Mouse (Mus musculus) left cerebral cortex, postnatal 25 days (tissue): ENCODE results near the gene Kif14. TPM values are rescaled to one million over a fixed set of nuclear protein-coding genes. Genes with fewer than 3 reads are reported as not detected.
A peak's percentile ranks its signal among the peaks of the same experiment; 100 is the strongest.
"Not testable (repeated sequence)": the region's sequence is repeated elsewhere in the genome, so short reads cannot be mapped to it uniquely, and the experiment has no call there.

Experiments used
- DNase-seq, 2 experiments: peaks; one replicate each; pipeline ENCODE4 v3.0.0; 2022; ENCODE audit warnings: low spot score in 2 of 2, mixed read lengths in 1 of 2
- intact Hi-C: fragments of 180-260 bp; cut with DNase I; formaldehyde crosslinking; loops from one replicate; pipeline ENCODE4 v1.15.1; 2025
- total RNA-seq, 2 experiments: library from RNA; stranded (reverse); gene quantifications; 2 replicates each; pipeline ENCODE4 v1.2.3; 2021

Kif14 gene
- total RNA-seq, 2 experiments from 2014 or later: 0.09 to 0.25 TPM

- intact Hi-C loops: loop anchor here (5.0 kb wide), 1 partner anchor 57 kb away; no protein-coding TSS in a partner anchor
- DNase-seq: no peak
These were observed 975 bp upstream of the Kif14 start for GRCm38 (mm10) chr1:136465168-136465567.

- intact Hi-C loops: loop anchor here (5.0 kb wide), 1 partner anchor 53 kb away; no protein-coding TSS in a partner anchor
- DNase-seq: no peak
These were observed 3.3 kb downstream of the Kif14 start for GRCm38 (mm10) chr1:136469408-136469807.

GRCm38 (mm10) chr1:136470471-136470870 is 4.3 kb downstream of the Kif14 start:
- DNase-seq: peak in 1 of 2 experiments; percentile 68
- intact Hi-C loops: no loop called here

- no peak for DNase-seq
- intact Hi-C loops: no loop called here
These were observed 25.5 kb downstream of the Kif14 start for GRCm38 (mm10) chr1:136491681-136492080.

- no peak for DNase-seq
- intact Hi-C loops: no loop called here
These were observed 26.1 kb downstream of the Kif14 start for GRCm38 (mm10) chr1:136492232-136492631.

- no peak for DNase-seq
- intact Hi-C loops: no loop called here
These were observed 33.2 kb downstream of the Kif14 start for GRCm38 (mm10) chr1:136499317-136499716.

GRCm38 (mm10) chr1:136502936-136503335 is 36.8 kb downstream of the Kif14 start:
- intact Hi-C loops: no loop called here
- DNase-seq: no peak

GRCm38 (mm10) chr1:136506255-136506654 is 40.1 kb downstream of the Kif14 start:
- intact Hi-C loops, DNase-seq: not testable (repeated sequence)

- no peak for DNase-seq
- intact Hi-C loops: no loop called here
These were observed 46.2 kb downstream of the Kif14 start for GRCm38 (mm10) chr1:136512317-136512716.

- intact Hi-C loops: no loop called here
- DNase-seq: no peak
These were observed 47.0 kb downstream of the Kif14 start for GRCm38 (mm10) chr1:136513181-136513580.

- intact Hi-C loops: no loop called here
- no peak for DNase-seq
These were observed 52.7 kb downstream of the Kif14 start for GRCm38 (mm10) chr1:136518699-136519356.

GRCm38 (mm10) chr1:136521363-136521937 is 55.3 kb downstream of the Kif14 start:
- intact Hi-C loops: loop anchor here (5.0 to 10.0 kb wide), 3 partner anchors 54 to 479 kb away; partner anchors contain the start of gene Kif14
- DNase-seq: peak; percentile 66 to 84

- peak; percentile 42 to 60 for DNase-seq
- intact Hi-C loops: loop anchor here (5.0 to 10.0 kb wide), 3 partner anchors 58 to 483 kb away; partner anchors contain the start of gene Kif14
These were observed 58.8 kb downstream of the Kif14 start for GRCm38 (mm10) chr1:136524917-136525316.

GRCm38 (mm10) chr1:136525818-136526217 is 59.7 kb downstream of the Kif14 start:
- intact Hi-C loops: loop anchor here (10.0 kb wide), 1 partner anchor 241 kb away; no protein-coding TSS in a partner anchor
- no peak for DNase-seq

- intact Hi-C loops: loop anchor here (10.0 kb wide), 1 partner anchor 242 kb away; no protein-coding TSS in a partner anchor
- DNase-seq: peak; percentile 35 to 70
These were observed 61.0 kb downstream of the Kif14 start for GRCm38 (mm10) chr1:136527163-136527562.

- intact Hi-C loops: no loop called here
- DNase-seq: no peak
These were observed 66.4 kb downstream of the Kif14 start for GRCm38 (mm10) chr1:136532556-136532955.

GRCm38 (mm10) chr1:136536947-136537346 is 70.8 kb downstream of the Kif14 start:
- DNase-seq: no peak
- intact Hi-C loops: no loop called here

GRCm38 (mm10) chr1:136538247-136538646 is 72.1 kb downstream of the Kif14 start:
- intact Hi-C loops: no loop called here
- DNase-seq: no peak

- no peak for DNase-seq
- intact Hi-C loops: no loop called here
These were observed 74.3 kb downstream of the Kif14 start for GRCm38 (mm10) chr1:136540407-136540895.

- intact Hi-C loops: no loop called here
- no peak for DNase-seq
These were observed 75.7 kb downstream of the Kif14 start for GRCm38 (mm10) chr1:136541618-136542376.
